Mouse (Mus musculus) gastrocnemius, adult 18-20 months (tissue): ENCODE results near the gene Sh3gl3. TPM values are rescaled to one million over a fixed set of nuclear protein-coding genes. Genes with fewer than 3 reads are reported as not detected.

Source experiments
- total RNA-seq, 2 experiments: library from RNA; stranded (reverse); gene quantifications; 2 replicates each; pipeline ENCODE4 v1.2.3; 2021

Sh3gl3 gene
- total RNA-seq, 2 experiments from 2014 or later, result 0.27 to 0.31 TPM

Other genes starting within 250 kb of the Sh3gl3 start
- gene Hdgfl3, start 239.4 kb upstream of the Sh3gl3 start, total RNA-seq, result 1 to 10 TPM; 1.2 to 2.2 TPM
- gene Bnc1, start 181.5 kb upstream of the Sh3gl3 start, total RNA-seq, result not detected
- 1 to 10 TPM; 2.4 to 4.0 TPM for gene Adamtsl3, start 161.9 kb downstream of the Sh3gl3 start, total RNA-seq